Mouse (Mus musculus): ENCODE data around the gene Smpdl3b.
"Not testable (repeated sequence)": the region's sequence is repeated elsewhere in the genome, so short reads cannot be mapped to it uniquely, and the experiment has no call there.

The Smpdl3b gene

DNA sequence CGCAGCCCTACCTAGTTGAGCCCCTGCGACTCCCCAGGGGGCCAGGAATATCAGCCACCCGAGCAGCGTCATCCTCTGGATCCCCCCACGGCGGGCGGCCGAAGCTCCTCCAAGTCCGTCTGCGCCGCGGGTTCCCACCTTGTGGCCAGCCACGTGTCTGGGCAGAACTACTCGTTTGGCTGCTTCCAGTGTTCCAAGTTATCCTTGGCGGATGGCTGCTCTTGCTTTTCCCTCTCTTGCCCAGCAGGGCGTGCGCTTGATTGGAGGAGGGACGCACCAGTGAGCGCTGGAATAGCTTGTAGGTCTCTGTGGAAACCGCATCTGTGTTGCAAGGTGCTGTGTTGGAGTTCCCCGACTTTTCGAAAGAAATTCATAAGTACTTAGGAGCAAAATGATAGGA lies at the start of gene Smpdl3b:
Gene Smpdl3b (minus strand): TSS at position 279 of the 400 bp plus-strand sequence.
- in situ Hi-C loops (cut with MseI, MboI) = no loop called here

DNA sequence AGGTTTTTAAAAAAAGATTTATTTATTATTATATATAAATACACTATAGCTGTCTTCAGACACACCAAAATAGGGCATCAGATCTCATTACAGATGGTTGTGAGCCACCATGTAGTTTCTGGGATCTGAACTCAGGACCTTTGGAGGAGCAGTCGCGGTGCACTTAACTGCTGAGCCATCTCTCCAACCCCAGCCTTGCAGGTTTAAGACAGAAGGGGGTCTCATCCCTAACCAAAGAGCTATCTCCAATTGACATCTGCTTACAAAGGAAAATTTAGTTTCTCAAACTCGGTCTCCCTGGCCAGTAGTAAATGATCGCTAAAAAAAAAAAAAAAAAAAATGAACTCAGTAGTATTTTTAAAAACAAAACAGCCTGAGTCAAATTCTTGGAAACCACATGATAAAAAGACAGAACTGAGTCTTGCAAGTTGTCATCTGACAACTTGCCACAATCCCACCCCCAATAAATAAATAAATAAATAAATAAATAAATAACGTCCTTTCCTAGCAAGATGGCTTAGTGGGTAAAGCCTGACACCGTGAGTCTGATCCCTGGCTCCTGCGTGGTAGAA lies 49.7 kb upstream of the Smpdl3b start:
- in situ Hi-C loops (cut with MseI, MboI) = no loop called here

DNA sequence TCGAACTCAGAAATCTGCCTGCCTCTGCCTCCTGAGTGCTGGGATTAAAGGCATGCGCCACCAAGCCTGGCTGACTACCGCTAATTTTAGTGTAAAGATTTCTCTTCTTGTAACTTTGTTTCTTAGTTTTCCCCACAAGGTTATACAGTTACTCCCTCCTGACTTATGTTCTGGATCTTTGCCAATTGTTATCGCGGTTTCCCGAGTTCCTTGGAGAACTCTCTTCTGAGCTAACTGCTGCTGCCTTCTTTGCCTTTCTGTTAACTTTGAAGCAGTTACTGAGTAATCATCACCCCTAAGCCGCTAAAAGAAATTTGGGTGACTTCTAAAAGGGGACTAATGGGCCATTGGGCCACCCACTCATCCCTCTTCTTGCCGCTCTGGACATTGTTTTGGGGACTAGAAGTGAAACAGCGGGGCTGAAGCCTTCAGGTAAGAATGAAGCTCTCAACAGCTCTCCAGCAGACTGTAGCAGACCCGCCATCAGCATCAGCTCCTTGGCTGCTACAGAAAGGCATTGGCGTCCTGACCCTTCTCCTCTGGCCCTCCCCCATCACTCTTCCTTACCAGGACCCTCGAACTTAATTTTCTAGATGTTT lies 48.6 kb upstream of the Smpdl3b start:
- in situ Hi-C loops (cut with MseI, MboI) = no loop called here

DNA sequence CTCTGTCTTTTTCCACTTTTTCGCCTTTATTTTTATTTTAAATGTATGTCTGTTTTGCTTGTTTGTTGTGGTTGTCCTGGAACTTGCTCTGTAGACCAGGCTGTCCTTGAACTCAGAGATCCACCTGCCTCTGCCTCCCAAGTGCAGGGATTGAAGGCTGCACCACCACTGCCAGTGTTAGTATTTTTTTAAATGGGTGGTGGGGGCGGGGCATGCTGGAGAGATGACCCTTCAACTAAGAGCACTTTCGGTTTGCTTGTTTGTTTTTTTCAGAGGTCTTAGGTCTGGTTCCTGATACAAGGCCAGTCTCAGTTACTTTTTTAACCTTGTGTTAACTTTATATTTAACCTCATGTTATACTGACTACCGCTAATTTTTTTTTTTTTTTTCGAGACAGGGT lies 48.1 kb upstream of the Smpdl3b start:
- in situ Hi-C loops (cut with MseI, MboI) = no loop called here

DNA sequence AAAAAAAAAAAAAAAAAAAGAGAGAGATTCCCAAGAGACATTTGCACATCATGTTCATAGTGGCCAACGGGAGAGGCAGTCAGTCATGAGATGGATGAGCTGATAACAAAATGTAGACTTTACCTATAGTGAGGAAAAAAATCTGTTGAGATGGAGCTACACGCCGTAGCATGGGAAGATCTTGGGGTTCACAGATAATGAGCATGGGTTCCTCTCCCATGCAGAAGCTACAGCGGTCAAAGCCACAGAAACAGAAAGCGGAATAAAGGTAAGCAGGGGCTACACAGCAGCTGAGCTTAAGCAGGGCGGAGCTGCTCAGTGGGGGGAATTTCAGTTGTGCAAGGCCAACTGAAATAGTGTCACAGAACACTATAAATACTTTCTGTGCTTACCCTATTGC lies 47.3 kb upstream of the Smpdl3b start:
- in situ Hi-C loops (cut with MseI, MboI) = no loop called here

DNA sequence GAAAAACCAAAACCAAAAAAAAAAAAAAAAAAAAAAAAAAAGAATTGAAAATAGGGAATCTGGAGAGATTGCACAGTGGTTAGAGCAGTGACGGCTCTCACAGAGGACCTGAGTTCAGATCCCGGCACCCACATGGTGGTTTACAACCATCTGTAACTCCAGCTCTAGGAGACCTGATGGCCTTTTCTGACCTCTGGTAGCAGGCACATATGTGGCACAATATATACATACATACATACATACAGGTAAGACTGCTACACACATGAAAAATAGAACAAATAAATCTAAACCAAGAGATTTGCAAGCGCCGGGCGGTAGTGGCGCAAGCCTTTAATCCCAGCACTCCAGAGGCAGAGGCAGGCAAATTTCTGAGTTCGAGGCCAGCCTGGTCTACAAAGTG lies 46.8 kb upstream of the Smpdl3b start:
- in situ Hi-C loops (cut with MseI, MboI) = no loop called here

DNA sequence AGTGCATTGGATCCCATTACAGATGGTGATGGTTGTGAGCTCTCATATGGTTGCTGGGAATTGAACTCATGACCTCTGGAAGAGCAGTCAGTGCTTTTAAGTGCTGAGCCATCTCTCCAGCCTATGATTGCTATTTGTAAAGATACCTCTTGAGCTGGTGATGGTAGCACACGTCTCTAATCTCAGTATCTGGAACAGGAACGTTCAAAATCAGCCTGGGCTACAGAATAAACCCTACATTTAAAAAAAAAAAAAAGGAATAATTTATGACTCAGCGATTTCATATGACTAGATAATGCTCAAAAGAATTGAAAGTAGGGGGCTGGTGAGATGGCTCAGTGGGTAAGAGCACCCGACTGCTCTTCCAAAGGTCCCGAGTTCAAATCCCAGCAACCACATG lies 46.2 kb upstream of the Smpdl3b start:
- in situ Hi-C loops (cut with MseI, MboI) = no loop called here

DNA sequence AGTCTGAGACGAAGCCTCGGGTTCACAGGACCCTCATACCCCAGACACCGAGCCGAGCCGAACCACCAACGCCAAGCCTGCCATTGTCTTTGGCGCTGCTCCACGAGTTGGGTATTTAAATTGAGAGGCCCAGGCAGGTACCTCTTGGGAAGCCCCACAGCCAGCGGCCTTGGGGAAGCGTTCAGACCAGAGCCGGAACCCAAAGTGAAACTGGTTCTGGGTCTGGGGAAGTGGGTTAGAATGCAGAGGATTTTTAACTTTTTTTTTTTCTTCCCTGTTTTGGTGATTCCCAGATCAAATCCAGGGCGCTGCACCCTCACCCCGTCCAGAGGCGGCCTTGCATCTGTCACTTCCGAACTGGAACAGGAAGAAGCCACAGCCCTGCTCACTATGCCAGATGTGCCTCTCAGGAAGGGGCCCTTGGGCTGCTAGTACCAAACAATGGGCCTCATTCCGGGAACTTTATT lies 45.2 kb upstream of the Smpdl3b start:
- in situ Hi-C loops (cut with MseI, MboI) = no loop called here

DNA sequence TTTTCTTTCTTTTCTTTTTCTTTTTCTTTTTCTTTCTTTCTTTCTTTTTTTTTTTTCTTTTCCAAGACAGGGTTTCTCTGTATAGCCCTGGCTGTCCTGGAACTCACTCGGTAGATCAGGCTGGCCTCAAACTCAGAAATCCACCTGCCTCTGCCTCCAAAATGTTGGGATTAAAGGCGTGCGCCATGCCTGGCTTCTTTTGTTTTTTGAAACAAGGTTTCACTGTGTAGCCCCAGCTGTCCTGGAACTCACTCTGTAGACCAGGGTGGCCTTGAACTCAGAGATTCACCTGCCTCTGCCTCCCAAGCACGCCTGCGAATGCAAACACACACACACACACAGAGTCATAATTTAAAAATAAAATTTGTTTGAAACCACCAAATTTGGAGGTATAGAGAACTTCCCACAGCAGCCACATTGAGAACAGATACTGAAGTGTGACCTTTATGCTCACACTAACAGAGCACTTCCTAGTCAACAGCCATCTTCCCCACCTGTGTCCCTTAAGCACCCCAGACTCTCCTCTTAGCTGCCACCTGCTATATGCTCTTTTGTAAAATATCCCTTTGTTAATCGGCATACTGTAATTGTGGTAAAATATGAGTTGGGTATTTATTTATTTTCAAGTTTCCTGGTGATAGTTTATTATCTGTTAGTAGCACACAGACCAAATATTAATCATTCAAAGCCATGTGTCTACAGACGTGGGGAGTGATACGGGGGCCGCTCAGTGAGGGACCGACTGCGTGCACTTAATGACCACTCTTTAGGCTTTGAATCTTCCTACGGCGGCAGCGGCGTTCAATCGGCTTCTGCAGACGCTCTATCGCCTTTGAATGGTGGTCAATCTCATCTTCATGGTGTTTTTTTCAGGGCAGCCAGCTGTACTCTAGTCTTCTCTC lies 44.4 kb upstream of the Smpdl3b start:
- in situ Hi-C loops (cut with MseI, MboI) = no loop called here

DNA sequence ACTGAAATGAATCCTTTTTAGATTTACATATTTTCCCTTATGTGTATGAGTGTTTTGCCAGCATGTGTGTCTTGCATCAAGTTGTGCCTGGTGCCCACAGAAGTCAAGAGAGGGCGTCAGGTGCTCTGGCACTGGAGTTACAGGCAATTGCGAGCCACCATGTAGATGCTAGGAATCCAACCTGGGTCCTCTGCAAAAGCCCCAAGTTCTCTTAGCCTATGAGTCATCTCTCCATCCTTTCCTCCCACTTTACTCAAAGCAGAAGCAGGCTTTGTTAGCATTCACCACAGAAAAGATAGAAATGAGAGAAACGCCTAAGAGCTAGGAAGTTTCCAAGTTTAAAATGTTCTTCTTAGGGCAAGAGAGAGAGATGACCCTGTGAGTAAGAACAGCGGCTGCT lies 42.8 kb upstream of the Smpdl3b start:
- in situ Hi-C loops (cut with MseI, MboI) = no loop called here

DNA sequence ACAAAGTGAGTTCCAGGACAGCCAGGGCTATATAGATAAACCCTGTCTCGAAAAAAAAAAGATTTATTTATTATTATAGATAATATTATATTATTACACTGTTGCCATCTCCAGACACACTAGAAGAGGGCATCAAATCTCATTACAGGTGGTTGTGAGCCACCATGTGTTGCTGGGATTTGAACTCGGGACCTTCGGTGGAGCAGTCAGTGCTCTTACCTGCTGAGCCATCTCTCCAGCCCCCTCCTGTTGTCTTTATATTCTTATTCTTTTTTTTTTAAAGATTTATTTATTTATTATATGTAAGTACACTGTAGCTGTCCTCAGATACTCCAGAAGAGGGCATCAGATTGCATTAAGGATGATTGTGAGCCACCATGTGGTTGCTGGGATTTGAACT lies 41.6 kb upstream of the Smpdl3b start:
- in situ Hi-C loops (cut with MseI, MboI) = not testable (repeated sequence)

DNA sequence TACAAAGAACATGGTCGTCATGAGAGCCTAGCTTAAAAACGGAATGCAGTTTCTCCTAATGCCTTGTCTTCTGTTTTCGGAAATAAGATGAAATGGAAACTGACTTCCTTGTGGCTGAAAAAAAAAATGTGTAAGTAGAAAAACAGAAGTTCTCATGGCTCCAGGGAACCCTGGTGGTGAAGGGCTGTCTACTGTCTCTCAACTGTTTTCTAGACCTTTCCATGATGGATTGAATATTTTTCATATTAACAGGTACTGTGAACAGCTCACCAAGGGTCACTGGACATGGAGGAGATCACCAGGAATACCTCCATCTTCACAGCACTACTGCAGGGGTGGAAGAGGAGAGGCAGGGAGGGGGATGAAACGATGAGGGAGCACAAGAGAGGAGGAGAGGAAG lies 41.0 kb upstream of the Smpdl3b start:
- in situ Hi-C loops (cut with MseI, MboI) = no loop called here

DNA sequence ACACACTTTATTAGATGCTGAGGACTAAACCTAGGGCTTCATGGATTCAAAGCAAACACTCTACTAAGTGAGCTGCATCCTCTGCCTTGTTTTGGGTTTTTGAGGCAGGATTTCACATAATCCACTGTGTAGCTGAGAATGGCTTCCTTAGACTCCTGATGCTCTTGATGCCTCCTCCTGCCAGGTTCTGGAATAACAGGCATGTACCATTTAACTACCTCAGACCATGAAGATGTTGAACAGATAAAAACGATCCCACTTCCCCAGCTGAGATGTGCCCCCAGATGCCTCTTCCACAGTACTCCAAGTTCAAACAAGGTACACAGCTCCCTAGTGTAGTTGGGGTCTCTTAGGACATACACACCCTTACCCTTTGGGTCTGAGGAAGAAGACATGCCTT lies 40.4 kb upstream of the Smpdl3b start:
- in situ Hi-C loops (cut with MseI, MboI) = no loop called here

DNA sequence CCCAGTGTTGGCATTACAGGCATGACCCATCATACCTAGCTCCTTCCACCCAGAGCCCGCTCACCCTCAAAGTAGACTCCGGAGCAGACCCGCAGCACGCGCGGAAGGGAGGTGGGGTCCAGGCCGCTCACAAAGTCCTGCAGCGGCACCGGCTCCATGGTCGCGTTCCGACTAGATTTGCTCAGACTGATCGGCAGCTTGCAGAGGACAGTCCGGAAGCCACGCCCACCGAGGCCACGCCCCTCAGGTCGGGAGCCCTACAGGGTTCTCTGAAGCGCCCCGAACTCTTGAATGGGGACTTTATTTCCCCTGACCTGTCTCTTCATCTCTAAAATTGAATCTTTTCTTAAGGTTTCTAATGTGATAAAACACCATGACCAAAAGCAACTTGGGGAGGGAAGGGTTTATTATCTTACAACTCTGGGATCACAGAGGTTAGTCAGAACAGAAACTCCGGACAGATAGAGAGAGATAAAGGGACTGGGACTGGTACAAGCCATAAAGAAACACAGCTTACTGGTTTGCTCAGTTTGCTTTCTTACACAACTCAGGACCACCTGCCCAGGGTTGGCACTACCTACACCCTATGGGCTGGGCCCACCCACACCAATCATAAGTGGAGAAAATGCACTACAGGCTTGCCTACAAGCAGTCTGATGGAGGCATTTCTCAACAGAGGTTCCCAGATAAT lies 39.3 kb upstream of the Smpdl3b start, which contains the start of gene Themis2:
Gene Themis2 (minus strand): TSS at position 192 of the 691 bp plus-strand sequence.
- in situ Hi-C loops (cut with MseI, MboI) = no loop called here

DNA sequence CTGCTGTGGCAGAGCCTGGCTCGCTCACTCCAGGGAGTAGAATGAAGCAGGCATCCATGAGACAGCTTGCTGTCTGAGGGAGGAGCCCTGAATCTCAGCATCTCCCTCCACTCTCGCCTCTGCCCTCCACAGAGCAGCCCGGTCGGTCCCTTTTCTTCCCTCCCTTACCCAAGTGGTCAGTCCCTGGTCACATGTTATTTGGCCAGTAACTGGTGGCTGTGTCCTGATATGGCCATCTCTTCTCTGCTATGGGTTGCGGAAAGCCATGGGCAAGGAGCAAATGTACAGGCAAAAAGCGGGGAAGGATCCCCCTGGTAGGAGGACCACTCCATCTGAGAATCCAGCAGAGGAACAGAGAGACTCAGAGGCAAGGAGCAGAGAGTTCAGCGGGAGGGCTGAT lies 38.1 kb upstream of the Smpdl3b start:
- in situ Hi-C loops (cut with MseI, MboI) = no loop called here

DNA sequence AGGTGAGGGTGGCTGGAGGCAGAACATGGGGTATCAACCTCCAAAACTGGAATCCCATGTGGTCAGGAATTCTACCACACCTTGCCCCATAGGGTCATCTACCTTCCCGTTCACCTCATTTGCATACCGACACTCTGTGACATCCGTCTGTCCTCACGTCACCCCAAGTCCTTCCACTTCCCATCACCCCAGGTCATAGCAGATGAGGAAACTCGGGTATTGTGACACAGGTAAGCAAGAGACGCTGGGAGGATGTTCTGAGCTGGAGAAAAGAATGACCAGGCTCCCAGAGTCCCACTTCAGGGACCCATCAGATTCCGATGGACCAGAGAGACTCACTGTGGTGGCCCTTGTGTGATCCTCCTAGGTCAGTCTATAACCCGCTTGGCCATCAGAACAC lies 37.7 kb upstream of the Smpdl3b start:
- in situ Hi-C loops (cut with MseI, MboI) = no loop called here

DNA sequence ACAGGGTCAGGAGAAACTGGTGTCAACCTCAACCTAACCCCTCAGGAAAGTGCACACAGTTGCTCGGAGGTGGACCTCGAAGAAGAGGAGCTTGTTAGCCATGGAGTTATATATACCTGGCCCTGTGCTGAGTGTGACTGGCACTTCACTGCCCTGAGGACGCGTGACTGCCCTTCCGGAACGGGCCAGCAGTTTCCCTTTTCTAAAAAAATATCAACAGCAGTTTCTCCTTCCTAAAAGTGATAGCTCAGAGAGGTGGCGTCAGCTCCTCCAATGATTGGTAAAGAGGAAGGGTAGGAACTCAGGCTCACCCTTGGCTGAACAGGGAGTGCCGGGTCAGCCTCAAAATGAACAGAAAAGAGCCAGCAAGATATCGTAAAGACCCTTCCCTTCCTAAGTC lies 37.0 kb upstream of the Smpdl3b start:
- in situ Hi-C loops (cut with MseI, MboI) = no loop called here

DNA sequence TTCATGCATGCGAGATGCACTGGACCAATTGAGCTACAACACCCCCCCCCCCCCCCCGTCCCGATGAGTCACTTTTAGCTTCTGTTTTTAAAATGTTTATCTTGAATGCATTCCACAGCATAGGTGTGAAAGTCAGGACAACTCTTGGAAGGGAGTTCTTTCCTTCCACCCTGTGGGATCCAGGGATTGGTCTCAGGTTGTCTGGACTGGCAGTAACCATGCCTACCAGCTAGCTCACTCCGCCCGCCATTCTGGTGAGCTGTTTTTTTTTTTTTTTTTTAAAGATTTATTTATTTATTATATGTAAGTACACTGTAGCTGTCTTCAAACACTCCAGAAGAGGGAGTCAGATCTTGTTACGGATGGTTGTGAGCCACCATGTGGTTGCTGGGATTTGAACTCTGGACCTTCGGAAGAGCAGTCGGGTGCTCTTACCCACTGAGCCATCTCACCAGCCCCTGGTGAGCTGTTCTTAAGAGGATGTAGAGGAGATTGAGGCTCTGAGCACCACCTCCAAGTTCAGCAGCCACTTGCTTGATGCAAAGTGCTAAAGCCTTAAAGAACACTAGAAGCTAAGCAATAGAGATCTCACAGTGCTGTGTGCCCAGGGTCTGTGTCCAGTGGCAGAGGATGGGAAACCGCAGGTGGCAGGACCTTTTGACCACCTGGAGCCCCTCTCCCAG lies 36.4 kb upstream of the Smpdl3b start:
- in situ Hi-C loops (cut with MseI, MboI) = not testable (repeated sequence)

DNA sequence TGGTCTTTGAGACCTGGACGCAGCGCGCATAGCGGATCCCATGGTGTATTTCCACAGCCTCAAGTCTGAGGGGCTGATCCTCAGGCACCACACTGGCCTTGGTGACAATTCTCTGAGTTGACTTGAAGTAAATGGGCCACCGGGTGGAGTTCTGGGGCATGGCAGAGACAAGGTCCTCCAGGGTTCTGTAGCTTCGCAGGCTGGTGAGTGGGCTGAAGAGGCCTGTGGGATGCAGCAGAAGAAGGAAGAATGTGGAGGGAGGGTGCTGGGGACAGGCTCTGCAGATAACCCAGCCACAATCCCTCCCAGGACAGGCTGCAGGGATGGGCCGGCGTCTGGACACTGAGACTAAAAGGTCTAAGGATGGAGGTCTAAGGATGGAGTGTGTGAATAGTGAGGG lies 32.7 kb upstream of the Smpdl3b start:
- in situ Hi-C loops (cut with MseI, MboI) = no loop called here

DNA sequence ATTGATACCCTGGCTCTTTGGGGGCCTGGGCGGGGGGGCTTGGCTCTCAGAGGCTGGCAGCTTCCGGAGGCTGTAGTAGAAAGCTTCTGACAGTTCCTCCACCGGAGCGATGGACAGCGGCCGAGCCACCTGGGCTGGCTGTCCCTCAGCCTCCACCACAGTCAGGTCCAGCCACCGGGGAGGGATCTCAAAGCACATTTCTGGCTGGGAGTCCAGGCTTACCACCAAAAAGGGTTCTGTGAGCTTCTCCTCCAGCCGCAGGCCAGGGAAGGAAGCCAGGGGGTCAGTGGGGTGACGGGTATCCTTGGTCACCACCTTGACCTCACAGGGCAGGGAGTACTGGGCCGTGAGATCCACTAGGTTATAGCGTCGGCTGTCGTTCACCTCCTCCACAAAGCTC lies 28.2 kb upstream of the Smpdl3b start:
- in situ Hi-C loops (cut with MseI, MboI) = no loop called here

DNA sequence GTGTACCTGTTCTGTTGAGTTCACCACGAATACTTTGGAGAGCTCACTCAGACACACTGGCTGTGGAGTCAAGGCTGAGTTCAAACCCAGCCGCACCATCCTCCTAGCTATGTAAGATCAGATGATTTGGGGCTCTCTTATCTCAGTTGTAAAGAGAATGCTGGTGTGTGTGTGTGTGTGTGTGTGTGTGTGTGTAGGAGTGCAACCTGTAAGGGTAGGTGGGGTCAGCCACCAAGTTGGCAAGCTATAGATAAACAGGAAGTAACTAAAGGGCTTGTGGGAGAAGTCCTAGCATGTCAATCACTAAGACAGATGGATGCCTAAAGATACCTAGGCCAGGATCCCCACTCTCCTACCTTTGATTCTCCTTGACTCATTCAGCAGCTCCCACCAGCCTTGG lies 26.7 kb upstream of the Smpdl3b start:
- in situ Hi-C loops (cut with MseI, MboI) = no loop called here

DNA sequence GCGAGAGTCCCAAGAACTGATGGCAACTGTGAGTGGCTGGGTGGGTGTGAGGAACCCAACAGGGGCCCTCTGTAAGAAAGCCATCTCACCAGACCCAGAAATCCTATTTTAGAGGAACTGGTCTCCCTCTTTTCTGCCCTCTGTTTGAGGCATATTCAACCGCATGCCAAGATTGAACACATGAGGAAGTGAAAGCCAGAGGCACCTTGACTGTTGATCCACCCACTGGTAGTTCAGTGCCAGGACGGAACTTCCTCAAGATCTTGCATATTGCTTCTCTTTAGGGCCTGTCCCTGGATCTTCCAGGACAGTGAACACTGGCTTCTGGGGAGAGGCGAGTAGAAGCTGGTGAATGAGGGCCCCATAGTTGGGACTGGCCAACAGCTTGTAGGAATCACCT lies 23.2 kb upstream of the Smpdl3b start:
- in situ Hi-C loops (cut with MseI, MboI) = no loop called here
